Mouse (Mus musculus): ENCODE measurements around the gene 4933424G06Rik. TPM values are rescaled to one million over a fixed set of nuclear protein-coding genes. Genes with fewer than 3 reads are reported as not detected.

4933424G06Rik gene
- total RNA-seq, 4 experiments from 2014 or later = 0.56 TPM; not detected in 3

DNA sequence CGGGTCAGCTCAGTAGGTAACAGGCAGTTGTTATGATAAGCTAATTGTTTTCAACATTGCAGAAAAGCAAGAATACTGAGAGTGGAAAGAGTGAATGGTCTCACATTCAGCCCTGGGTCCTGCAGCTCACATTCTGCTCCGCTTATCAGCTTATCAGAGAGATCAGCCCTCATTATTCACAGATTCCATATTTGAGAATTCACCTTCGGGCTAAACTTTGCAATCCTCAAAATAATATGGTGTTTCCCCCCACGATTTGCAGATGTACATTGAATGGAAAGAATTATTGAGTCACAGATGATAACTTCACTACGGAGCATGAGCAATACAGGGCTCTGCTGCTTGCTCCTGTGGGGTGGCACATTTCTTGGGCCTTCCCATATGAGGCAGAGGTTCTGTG, 58.8 kb downstream of the 4933424G06Rik start:
- no peak for DNase-seq (ENCODE audit: low spot score in 2 of 2)

GRCm38 (mm10) chr1:36769951-36770350, 60.0 kb downstream of the 4933424G06Rik start:
- DNase-seq (ENCODE audit: low spot score in 2 of 2) = no peak

DNA sequence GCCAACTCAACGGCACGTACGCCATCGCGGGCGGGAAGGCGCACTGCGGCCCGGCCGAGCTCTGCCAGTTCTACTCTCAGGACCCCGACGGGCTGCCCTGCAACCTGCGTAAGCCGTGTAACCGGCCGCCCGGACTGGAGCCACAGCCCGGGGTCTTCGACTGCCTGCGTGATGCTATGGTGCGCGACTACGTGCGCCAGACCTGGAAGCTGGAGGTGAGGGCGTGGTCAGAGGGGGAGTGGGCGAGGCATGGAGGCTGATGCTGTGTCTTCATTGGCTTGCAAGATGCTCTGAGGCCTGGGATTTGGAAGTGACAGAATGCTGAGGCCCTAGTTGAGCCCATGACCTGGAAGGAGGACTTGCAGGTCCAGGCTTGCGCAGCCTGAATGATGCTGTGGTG, 61.0 kb downstream of the 4933424G06Rik start:
- DNase-seq (ENCODE audit: low spot score in 2 of 2) = no peak

DNA sequence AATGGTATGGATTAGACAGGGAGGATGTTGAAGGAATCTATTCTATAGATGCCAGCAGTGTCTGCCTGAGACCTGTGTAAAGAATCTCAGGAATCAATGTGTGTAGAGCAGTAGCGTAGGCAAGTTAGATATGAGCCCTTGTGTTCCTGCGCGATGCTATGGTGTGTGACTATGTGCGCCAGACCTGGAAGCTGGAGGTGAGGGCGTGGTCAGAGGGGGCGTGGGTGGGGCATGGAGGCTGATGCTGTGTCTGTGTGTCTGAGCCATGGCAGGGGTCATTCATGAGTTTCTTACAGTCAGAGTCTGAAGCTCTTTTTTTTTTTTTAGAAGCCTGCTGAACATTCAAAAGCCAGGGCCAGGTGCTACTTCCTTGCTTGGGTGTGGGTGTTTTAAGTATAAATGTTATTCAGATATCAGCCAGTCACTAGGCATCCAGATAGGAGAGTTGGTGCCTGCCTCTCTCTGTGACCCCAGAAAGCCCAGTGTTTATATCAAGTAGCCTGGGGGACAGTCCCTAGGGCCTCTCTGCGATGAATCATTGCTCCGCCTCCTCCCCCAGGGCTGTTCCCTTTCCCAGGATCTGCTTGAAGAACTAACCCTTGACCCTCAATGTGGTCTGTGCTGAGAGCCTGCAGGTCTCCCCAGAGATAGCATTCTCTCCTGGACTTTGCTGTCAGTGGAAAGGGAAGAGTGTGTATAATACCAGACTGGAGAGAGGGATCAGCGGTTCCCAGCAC, 62.4 kb downstream of the 4933424G06Rik start:
- DNase-seq (ENCODE audit: low spot score in 2 of 2) = no peak

- DNase-seq (ENCODE audit: low spot score in 2 of 2) = no peak
Observed at GRCm38 (mm10) chr1:36780793-36781192, 70.8 kb downstream of the 4933424G06Rik start.

GRCm38 (mm10) chr1:36782476-36782875, 72.5 kb downstream of the 4933424G06Rik start:
- no peak for DNase-seq (ENCODE audit: low spot score in 2 of 2)

DNA sequence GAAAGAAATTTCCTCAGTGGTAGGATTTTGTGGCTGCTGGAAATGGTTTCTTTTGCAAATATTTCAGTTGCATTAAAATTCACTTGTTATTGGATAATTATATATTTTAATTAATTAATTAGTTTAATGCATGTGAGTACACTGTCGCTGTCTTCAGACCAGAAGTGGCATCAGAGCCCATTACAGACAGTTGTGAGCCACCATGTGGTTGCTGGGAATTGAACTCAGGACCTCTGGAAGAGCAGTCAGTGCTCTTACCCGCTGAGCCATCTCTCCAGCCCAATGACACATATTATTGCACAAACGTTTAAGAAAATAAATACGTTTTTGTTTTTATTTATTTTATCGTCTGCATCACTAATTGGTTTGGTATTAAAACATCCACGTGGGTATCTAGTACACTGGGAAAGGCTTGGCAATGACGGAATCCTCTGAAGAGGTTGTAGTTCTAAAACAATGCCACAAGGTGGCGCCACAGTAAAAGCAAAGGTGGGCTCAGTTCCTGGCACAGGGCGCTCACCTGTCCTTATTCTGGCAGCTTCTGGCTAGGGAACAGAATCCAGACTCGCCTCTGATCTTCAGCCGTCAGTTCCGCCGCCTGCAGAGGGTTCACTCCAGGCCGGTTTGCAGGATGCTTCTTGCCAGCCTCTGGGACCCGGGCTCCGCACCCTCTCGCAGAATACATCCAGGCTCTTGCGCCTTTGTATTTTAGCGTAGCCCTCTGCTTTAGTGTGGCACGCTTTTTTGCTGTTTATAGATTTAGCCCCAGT, 74.6 kb downstream of the 4933424G06Rik start:
- DNase-seq (ENCODE audit: low spot score in 2 of 2) = peak; percentile 67 to 81

GRCm38 (mm10) chr1:36785238-36785641, 75.3 kb downstream of the 4933424G06Rik start:
- no peak for DNase-seq (ENCODE audit: low spot score in 2 of 2)

- DNase-seq (ENCODE audit: low spot score in 2 of 2) = no peak
Observed at GRCm38 (mm10) chr1:36786377-36786776, 76.4 kb downstream of the 4933424G06Rik start.

- no peak for DNase-seq (ENCODE audit: low spot score in 2 of 2)
Observed at GRCm38 (mm10) chr1:36789416-36789815, 79.5 kb downstream of the 4933424G06Rik start.

- DNase-seq (ENCODE audit: low spot score in 2 of 2) = no peak
Observed at GRCm38 (mm10) chr1:36796711-36797110, 86.8 kb downstream of the 4933424G06Rik start.

GRCm38 (mm10) chr1:36797481-36797880, 87.5 kb downstream of the 4933424G06Rik start:
- DNase-seq (ENCODE audit: low spot score in 2 of 2) = peak; percentile 66 to 74

GRCm38 (mm10) chr1:36800379-36801011, 90.5 kb downstream of the 4933424G06Rik start:
- no peak for DNase-seq (ENCODE audit: low spot score in 2 of 2)

- DNase-seq (ENCODE audit: low spot score in 2 of 2) = no peak
Observed at GRCm38 (mm10) chr1:36804259-36804658, 94.3 kb downstream of the 4933424G06Rik start.

DNA sequence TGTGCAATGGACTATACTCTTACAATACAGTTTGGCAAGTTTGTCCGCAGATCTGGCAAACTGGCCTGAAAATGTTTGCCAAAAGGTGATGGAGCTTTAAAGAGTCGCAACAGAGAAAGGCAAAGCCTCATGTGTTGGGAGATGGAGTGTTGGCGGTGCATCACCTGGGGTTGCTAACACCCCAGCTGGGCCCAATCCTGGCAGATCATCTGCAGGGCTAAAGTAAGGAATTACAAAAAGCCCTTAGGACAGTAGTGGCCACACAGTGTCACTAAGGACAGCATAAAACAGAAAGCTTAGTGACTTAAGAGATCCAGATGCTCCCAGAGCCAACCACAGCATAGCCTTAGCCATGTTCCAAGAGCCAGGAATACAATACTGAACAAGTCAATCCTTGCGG, 94.9 kb downstream of the 4933424G06Rik start:
- no peak for DNase-seq (ENCODE audit: low spot score in 2 of 2)

DNA sequence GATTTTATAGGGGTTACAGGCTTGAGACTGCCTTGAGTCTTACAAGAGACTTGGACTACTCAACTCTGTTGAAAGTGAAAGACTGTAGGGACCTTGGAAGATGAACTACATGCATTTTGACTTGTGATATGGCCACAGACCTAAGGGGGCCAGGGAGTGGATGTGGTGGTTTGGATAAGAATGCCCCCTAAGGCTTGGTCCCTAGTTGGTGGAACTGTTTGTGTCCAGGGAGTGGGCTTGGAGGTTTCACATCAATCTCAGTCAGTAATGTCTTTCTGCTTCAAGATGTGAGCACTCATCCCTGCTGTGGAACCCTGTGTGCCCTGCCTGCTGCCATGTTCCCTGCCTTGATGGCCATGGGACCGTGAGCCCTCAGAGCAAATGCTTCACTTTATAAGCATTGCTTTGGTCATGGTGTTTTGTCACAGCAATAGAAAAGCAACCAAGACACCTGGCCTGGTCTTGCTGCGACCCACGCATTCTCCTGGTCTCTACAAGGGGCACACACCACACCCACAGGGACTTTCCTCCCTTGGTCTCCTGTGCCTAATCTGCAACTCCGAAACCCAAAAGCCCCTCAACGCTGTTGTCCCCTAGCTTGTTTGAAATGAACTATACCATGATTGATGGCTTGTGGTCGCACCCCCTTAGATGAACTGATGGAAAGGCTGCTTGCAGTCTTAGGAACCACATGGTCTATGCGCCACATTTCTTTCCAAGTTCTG, 96.4 kb downstream of the 4933424G06Rik start:
- DNase-seq (ENCODE audit: low spot score in 2 of 2) = no peak

DNA sequence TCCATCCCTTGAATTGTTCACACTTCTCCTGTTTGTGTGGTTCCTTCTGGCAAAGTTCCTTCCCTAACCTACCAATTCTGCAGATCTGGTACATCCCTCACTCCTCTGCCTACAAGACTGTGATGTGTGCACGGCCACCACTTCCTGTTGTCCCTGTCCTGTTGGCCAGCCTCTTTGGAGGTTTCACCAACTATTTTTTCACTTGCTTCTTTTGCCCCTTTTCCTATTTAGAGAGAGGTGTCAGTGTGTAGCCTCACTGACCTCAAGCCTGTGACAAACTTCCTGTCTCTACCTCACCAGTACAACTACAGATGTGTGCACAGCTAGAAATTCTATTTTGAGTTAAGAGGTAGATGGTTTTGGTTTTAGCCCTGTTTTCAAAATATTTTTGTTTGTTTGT, 97.1 kb downstream of the 4933424G06Rik start:
- DNase-seq (ENCODE audit: low spot score in 2 of 2) = no peak

Measured in layer of hippocampus, adult 8-10 months (tissue).